Mouse (Mus musculus) brain, embryonic 14.5 days (tissue): ENCODE results near the gene Zpbp2.

Source experiments
- CTCF ChIP-seq: fragments of 200-500 bp; IDR thresholded peaks from 2 replicates; pipeline ENCODE4 v1.5.1; 2012; ENCODE audit warnings: inconsistent platforms, mild to moderate bottlenecking, moderate library complexity, borderline replicate concordance; ENCODE audit not compliant: insufficient read depth, insufficient read length; ENCODE audit errors: extremely low read depth
- POLR2A ChIP-seq: fragments of 200-500 bp; IDR thresholded peaks from 2 replicates; pipeline ENCODE4 v1.6.1; 2012; ENCODE audit warnings: mild to moderate bottlenecking, inconsistent platforms, borderline replicate concordance; ENCODE audit not compliant: poor library complexity, insufficient read depth, insufficient read length, severe bottlenecking; ENCODE audit errors: extremely low read depth

GRCm38 (mm10) chr11:98595021-98595420 is 44.1 kb downstream of the Zpbp2 start:
- no peak for TF ChIP-seq POLR2A
- TF ChIP-seq CTCF, result no peak
